Mouse (Mus musculus) hindbrain, embryonic 14.5 days (tissue): ENCODE data around the gene Pomgnt1. TPM values are rescaled to one million over a fixed set of nuclear protein-coding genes. Genes with fewer than 3 reads are reported as not detected.

Experiments
- ATAC-seq: fragments of 200-750 bp; cut with Nextera tagmentation; 2 replicates; pipeline ENCODE4 v1.8.0; 2017; ENCODE audit warnings: moderate number of reproducible peaks, mild to moderate bottlenecking, moderate TSS enrichment, moderate library complexity; ENCODE audit not compliant: low FRiP score
- DNase-seq: peaks from one replicate; pipeline ENCODE4 v3.0.0-alpha.2; 2015; ENCODE audit warnings: low spot score
- H3K27ac ChIP-seq: fragments of 300-500 bp; sonication (generic); 2 replicates; pipeline ENCODE4 v1.5.1; 2014; ENCODE audit warnings: mild to moderate bottlenecking, moderate library complexity
- H3K27me3 ChIP-seq: fragments of 300-500 bp; sonication (generic); 2 replicates; pipeline ENCODE4 v1.6.1; 2014; ENCODE audit warnings: mild to moderate bottlenecking, low read length, mixed read lengths; ENCODE audit not compliant: control insufficient read depth, insufficient read depth
- H3K36me3 ChIP-seq: fragments of 300-500 bp; sonication (generic); replicated peaks from 2 replicates; pipeline ENCODE4 v1.6.1; 2014; ENCODE audit not compliant: control insufficient read depth, insufficient read depth
- H3K4me1 ChIP-seq: fragments of 300-500 bp; sonication (generic); replicated peaks from 2 replicates; pipeline ENCODE4 v1.6.1; 2014; ENCODE audit warnings: antibody characterized with exemption, low read length, mixed read lengths; ENCODE audit not compliant: control insufficient read depth, insufficient read depth
- H3K4me2 ChIP-seq: fragments of 300-500 bp; sonication (generic); replicated peaks from 2 replicates; pipeline ENCODE4 v1.6.1; 2014; ENCODE audit warnings: mild to moderate bottlenecking, moderate library complexity
- H3K4me3 ChIP-seq: fragments of 300-500 bp; sonication (generic); replicated peaks from 2 replicates; pipeline ENCODE4 v1.5.1; 2014; ENCODE audit warnings: mild to moderate bottlenecking, low read length
- H3K9ac ChIP-seq: fragments of 300-500 bp; sonication (generic); 2 replicates; pipeline ENCODE4 v1.6.1; 2014
- H3K9me3 ChIP-seq: fragments of 300-500 bp; sonication (generic); 2 replicates; pipeline ENCODE4 v1.6.1; 2016; ENCODE audit warnings: low read length; ENCODE audit not compliant: control insufficient read depth
- WGBS: fragments of 180-500 bp; shearing (Covaris S2); extraction: QIAGEN DNeasy Blood & Tissue Kit; methylation state at CpG from one replicate; pipeline ENCODE4 v1.1.7; 2014; 5-methylcytosine and 5-hydroxymethylcytosine counted together
- polyA plus RNA-seq: library from polyadenylated mRNA; unstranded; fragments of >200 nt; fragmentation: Nextera tagmentation; extraction: Ambion mirVana; gene quantifications from 2 replicates; pipeline ENCODE4 v1.2.1, GENCODE M21; 2014

The Pomgnt1 gene
- polyA plus RNA-seq: 72.1 and 73.8 TPM in 2 replicates

DNA sequence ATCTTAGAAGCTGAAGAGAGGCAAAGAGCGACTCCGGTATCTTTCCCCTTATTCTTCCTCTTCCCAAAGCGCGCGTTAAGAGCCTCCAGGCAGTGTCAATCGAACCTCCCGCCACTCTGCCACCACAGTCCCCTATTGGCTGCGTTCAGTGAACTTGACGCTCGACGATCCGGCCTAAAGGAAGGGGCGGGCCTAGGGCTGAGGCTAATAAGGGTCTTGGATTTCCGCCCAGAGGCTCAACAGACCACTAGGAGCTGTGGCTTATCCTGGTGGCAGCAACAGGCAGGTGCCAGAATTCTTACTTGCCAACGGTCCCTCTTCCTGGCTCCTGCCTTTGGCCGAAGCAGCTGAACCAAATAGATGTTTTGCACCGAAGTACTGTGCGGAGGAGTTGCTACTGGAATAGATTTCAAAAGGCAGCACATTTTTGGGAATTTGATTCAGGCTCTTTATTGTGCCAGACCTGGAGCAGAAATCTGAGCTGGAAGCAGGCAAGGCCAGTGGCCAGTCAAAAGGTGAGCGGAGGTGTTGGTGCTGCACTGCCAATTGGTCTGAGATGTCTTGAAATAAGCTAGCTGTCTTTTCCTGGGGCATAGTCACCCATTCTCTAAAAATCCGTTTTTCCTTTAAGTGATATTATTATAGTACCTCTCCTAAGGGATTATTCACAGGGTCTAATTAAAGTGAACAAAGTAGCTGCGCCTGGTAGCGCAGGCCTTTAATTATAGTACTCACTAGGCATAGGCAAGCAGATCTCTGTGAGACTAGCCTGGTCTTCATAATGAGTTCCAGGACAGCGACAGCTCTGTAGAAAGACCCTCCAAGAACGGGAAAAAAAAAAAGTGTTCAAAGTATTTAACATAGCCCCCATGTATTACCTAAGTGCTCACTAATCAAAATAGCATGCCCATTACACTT is at the start of gene Pomgnt1, which contains the start of gene Rad54l:
Pomgnt1 (plus strand) TSS at position 239 of the 918 bp plus-strand sequence.
Rad54l (minus strand) TSS at position 89 of the 918 bp plus-strand sequence.
- peak within 1 kb of the TSS; percentile 71 for H3K9ac ChIP-seq

DNA sequence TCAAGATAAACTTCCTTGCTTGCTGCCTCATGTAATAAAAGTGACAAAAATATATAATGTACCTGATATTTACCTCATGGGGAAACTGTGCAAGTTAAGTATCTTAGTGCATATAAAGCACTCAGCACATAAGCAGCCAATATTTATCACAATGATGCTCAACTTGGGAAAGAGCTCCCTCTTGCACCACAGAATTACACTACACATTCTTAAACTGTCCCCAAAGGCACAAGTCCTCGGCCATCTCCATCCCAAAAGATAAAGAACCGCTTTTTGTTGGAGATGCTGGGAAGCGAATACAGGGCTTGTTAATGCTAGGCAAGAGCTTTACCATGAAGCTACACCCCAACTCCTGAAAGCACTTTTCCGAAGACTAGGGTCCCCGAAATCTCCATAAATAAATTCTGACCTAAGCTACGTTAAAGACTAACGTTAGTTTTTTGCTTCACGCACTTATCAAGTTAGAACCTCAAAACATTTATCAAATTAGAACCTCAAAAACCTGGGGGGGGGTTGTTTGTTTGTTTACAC is 49.4 kb upstream of the Pomgnt1 start:
- DNase-seq: peak; percentile 50
- Histone ChIP-seq H3K36me3 (peaks cover 17% of the 10 kb centered on the region), H3K27ac (no peak overlapping the region), H3K4me2 (peak overlapping the region; percentile 95), H3K9ac (peak overlapping the region; percentile 98), H3K27me3 (no peaks in the 10 kb centered on the region), H3K4me1 (peaks cover 32% of the 10 kb centered on the region), H3K4me3 (peak overlapping the region; percentile 94), H3K9me3 (no peaks in the 10 kb centered on the region)
- 1% methylated on average over 8 of the region's 8 CpGs for WGBS
- ATAC-seq: no peak

More for the DNA sequence above, at the start of gene Pomgnt1, which contains the start of gene Rad54l:
- Histone ChIP-seq H3K4me2 (peak within 1 kb of the TSS; percentile 67), H3K4me1 (peaks cover 7% of the 10 kb centered on the region; the same call in 1 of the 2 replicates), H3K9me3 (no peaks in the 10 kb centered on the region), H3K36me3 (no peaks in the 10 kb centered on the region), H3K27me3 (no peaks in the 10 kb centered on the region), H3K4me3 (peak within 1 kb of the TSS; percentile 46), H3K27ac (peak within 1 kb of the TSS; percentile 56; the same call in 1 of the 2 replicates)
- ATAC-seq (peak; percentile 96), DNase-seq (peak; percentile 91)
- 6% methylated on average over 24 of the region's 24 CpGs for WGBS

DNA sequence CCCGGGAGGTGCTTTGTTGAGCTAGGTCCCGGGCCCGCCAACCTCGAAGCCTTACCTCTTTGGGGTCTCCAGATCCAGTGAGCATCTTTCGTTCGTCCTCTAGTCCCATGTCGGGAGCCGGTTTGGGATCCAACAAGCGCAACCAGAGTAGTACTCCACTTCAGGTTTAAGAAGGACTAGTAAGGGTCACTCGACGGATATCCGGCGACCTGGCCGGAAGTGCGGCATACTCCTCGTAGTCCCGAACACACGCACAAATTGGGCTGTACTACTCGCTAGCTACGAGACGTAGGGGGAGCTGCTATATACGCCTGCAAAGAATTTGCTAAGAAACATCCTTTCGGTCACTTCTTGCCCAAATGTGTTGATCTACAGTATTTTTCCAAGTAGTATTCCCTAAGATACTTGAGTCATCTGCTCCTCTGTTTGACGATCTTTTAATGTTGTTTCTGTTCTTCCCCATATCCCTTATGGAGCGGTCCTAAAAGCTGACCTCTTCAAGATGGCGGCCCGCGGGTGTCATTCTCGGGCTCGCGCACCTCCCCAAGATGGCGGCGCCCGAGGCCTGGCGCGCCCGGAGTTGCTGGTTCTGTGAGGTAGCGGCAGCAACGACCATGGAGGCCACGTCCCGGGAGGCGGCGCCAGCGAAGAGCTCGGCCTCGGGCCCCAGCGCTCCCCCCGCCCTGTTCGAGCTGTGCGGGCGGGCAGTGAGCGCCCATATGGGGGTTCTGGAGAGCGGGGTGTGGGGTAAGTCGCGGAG is 48.6 kb upstream of the Pomgnt1 start, which contains the start of the genes Uqcrh and Lrrc41:
Uqcrh (minus strand) TSS at position 211 of the 760 bp plus-strand sequence.
Lrrc41 (plus strand) TSS at position 409 of the 760 bp plus-strand sequence.
- Histone ChIP-seq H3K9ac (peak within 1 kb of the TSS; percentile 98), H3K27me3 (no peaks in the 10 kb centered on the region), H3K4me2 (peak within 1 kb of the TSS; percentile 95), H3K9me3 (no peaks in the 10 kb centered on the region), H3K27ac (peak within 1 kb of the TSS; percentile 93), H3K4me1 (peaks cover 32% of the 10 kb centered on the region), H3K4me3 (peak within 1 kb of the TSS; percentile 94), H3K36me3 (peaks cover 15% of the 10 kb centered on the region)
- peak; percentile 96 for DNase-seq
- peak; percentile 95 for ATAC-seq
- WGBS: under 1% methylated on average over 55 of the region's 55 CpGs

DNA sequence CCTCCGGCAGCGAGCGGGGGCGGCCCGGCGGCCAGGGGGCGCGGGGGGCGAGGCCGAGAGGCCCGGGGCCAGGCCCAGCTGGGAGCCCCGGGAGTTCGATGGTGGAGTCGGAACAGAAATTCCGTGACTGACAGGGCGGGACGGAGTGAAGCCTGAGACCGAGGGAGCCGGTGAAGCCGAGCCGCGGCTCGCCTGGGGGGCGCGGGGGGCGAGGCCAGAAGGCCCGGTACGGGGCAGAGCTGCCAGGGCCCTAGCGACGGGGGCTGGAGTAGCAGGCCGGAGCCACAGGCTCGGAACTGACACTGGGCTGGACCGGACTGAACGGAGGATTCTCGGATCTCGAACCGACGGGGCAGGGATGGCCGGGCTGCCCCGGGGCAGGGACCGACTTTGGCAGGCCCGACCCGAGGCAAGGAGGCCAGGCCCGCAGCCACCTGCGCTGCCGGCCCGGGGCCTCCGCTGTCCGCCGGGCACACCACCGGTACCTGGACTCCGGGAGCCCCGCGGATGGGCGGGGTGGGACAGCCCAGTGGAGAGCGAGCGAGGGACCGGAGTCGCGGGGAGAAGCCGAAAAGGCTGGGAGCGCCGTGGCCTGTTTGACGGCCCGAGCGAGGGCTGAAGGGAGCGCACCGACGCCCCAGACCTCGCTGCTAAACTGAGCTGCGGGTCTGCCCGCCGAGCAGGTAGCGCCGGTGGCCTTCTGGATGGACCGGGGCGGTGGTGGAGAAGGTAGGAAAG is 47.8 kb upstream of the Pomgnt1 start:
- no peaks in the 10 kb centered on the region for H3K9me3 ChIP-seq
- under 1% methylated on average over 71 of the region's 77 CpGs for WGBS
- peaks cover 16% of the 10 kb centered on the region for H3K36me3 ChIP-seq
- ATAC-seq: peak; percentile 76
- no peaks in the 10 kb centered on the region for H3K27me3 ChIP-seq
- H3K9ac ChIP-seq: peak overlapping the region; percentile 98
- H3K4me1 ChIP-seq: peaks cover 32% of the 10 kb centered on the region
- H3K27ac ChIP-seq: peak overlapping the region; percentile 93
- H3K4me3 ChIP-seq: peak overlapping the region; percentile 94
- peak; percentile 60 for DNase-seq
- peak overlapping the region; percentile 95 for H3K4me2 ChIP-seq

DNA sequence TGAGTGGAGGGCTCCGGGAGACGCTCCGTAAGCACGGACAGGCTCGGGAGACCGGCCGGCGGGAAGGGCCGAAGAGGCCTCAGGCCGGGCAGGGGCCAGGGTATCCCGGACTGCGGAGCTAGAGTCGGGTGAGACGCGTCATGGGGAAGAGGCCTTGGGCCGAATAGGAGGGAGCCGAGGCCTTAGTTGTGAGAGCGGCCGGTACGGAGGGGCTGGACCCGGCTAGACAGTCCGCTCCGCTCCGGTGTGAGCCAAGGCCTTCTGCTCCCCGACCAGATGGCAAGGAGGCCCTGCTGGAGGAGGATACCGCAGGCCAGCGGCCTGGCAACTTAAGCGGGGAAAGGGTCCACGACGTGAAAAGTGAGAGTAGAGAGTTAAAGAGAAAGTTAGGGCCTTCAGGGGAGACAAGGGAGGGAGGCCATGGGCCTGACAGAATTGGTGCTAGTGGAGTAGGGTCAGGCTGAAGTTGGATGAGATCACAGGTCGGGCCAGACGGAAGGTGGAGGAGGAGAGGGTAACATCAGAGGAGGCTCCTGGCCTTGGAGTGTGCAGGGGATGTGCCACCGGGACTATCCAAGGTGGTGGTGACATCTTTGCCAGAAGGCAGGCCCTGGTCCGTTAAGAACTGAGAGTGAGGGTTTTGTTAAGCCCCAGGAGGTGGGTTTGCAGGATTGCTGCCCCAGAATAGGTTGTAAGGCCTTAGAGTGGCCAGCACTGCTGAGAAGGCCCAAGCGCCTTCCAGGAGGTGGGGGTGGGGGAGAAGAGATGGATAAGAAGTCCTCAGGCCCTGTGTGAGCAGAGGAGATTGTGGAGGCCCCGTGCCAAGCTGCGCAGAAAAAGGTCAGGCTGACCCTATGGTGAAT is 47.0 kb upstream of the Pomgnt1 start:
- WGBS: 3% methylated on average over 37 of the region's 37 CpGs
- Histone ChIP-seq H3K9me3 (no peaks in the 10 kb centered on the region), H3K36me3 (peaks cover 24% of the 10 kb centered on the region), H3K27ac (peak overlapping the region; percentile 93), H3K27me3 (no peaks in the 10 kb centered on the region), H3K4me3 (peak overlapping the region; percentile 94), H3K9ac (peak overlapping the region; percentile 98), H3K4me1 (peaks cover 32% of the 10 kb centered on the region), H3K4me2 (peak overlapping the region; percentile 95)
- peak; percentile 28 for ATAC-seq
- DNase-seq: peak; percentile 24

DNA sequence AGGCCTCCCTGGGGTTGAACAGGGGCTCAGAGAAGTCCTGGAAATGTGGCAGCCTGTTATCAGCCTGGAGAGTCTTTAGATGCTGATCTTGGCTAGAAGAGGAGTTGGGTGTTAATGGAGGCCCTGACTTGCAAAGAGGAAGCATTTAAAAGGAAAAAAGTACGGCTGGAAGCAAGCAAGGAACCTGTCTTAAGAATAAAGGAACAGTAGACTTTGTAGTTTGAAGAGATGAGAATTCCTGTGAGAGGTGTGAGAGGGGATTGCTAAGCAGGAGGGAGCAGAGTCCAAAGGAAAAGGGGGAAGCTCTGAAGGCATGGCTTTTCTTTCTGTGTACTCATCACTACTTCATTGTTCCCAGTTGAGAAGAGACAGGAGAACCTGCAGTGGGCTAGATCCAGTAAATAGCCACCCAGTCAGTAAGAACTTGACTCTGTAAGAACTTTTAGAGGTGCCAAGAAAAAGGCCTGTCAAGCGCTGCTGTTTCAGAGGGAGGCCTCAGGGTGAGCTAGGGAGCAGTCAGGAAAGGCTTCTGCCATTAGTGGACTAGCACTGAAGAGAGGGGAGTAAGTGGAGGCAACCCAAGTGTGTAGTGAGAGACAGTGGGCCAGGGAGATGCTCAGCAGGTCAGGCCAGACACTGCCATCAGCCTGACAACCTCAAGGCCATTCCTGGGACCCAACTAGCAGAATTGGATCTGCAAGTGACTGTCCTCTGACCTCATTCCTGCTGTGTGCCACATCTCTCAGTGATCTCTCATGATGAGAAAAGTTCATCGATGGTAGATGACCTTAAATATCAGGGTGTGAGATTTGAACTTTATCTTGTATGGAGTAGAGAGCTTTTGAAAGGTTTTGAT is 46.2 kb upstream of the Pomgnt1 start:
- H3K4me1 ChIP-seq: peaks cover 31% of the 10 kb centered on the region
- peak overlapping the region; percentile 94 for H3K4me3 ChIP-seq
- peak overlapping the region; percentile 95 for H3K4me2 ChIP-seq
- H3K27me3 ChIP-seq: no peaks in the 10 kb centered on the region
- ATAC-seq (no peak), DNase-seq (no peak)
- peak overlapping the region; percentile 98 for H3K9ac ChIP-seq
- WGBS: 61% methylated on average over 3 of the region's 3 CpGs
- H3K36me3 ChIP-seq: peaks cover 32% of the 10 kb centered on the region
- H3K9me3 ChIP-seq: no peaks in the 10 kb centered on the region
- peak overlapping the region; percentile 38; the same call in 1 of the 2 replicates for H3K27ac ChIP-seq

- Histone ChIP-seq H3K27me3 (no peaks in the 10 kb centered on the region), H3K27ac (no peak overlapping the region), H3K36me3 (peaks cover 96% of the 10 kb centered on the region), H3K4me1 (no peaks in the 10 kb centered on the region), H3K4me3 (no peak overlapping the region), H3K4me2 (no peak overlapping the region), H3K9me3 (no peaks in the 10 kb centered on the region), H3K9ac (no peak overlapping the region)
- no peak for DNase-seq
- ATAC-seq: no peak
- 89% methylated on average over 23 of the region's 23 CpGs for WGBS
Observed at GRCm38 (mm10) chr4:116088510-116089249, 35.0 kb upstream of the Pomgnt1 start.
